Mouse (Mus musculus) layer of hippocampus, adult 18-20 months (tissue): Measurements from ENCODE around the gene Magea1. TPM values are rescaled to one million over a fixed set of nuclear protein-coding genes. Genes with fewer than 3 reads are reported as not detected.
"Not testable (repeated sequence)": the region's sequence is repeated elsewhere in the genome, so short reads cannot be mapped to it uniquely, and the experiment has no call there.

ENCODE experiments used
- DNase-seq, 2 experiments: peaks; one replicate each; pipeline ENCODE4 v3.0.0; 2022; ENCODE audit warnings: low spot score in 2 of 2
- long read RNA-seq: library from polyadenylated mRNA; stranded (forward); transcript quantifications from one replicate; pipeline ENCODE4 v2.0.0, GENCODE M21; 2021
- total RNA-seq, 2 experiments: library from RNA; stranded (reverse); gene quantifications; 2 replicates each; pipeline ENCODE4 v1.2.3; 2021

Gene Magea1
- total RNA-seq, result not detected
- long read RNA-seq, result 0 reads

GRCm38 (mm10) chrX:155089693-155090092 lies at the start of gene Magea1:
Gene Magea1 (minus strand): TSS chrX:155089793.
- not testable (repeated sequence) for DNase-seq

- DNase-seq, result not testable (repeated sequence)
Observed at GRCm38 (mm10) chrX:155128312-155128711, 38.7 kb upstream of the Magea1 start, which contains the start of gene Cldn34b2. Gene Cldn34b2 (minus strand): TSS chrX:155128412.

GRCm38 (mm10) chrX:155098024-155098423 lies 8.4 kb upstream of the Magea1 start:
- DNase-seq, result peak in 1 of 2 experiments; percentile 32

DNA sequence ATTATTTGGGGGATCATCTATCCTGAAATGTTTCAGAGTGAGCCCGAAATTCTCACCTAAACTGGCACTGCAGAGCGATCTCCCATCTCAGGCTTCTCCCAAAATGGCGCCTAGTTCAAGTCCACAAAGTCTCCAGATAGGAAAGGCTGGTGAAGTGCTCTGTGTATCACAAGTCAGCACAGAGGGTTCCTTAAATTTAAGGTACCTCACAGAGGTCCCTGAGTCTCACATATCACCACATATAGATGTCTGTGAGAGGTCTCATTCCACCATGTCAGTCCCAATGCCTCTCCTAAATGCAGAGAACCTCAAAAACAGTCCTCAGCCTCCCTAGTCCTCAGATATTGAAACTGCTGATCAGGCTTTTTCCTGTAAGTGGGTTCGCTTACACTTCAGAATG lies 4.0 kb upstream of the Magea1 start, which contains the start of gene Magea2:
TSS of gene Magea2 (minus strand) at position 101 of the 400 bp plus-strand sequence.
- DNase-seq, result not testable (repeated sequence)

DNA sequence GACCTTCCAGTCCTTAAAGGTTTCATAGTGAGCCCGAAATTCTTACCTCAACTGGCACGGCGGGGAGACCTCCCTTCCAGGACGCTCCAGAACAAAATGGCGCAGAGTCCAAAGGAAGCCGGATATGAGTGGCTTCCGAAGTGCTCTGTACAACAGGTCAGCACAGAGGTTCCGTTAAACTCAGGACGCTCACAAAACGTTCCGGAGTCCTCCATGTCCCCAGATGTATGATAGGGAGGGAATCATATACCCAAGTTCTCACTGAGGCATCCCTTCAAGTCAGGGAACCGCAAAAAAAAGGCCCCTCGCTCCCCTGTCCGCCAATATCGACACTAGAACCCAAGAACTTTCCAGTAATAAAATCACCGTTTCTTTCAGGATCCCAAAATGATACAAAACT lies 26.5 kb downstream of the Magea1 start, which contains the start of gene Magea5:
TSS of gene Magea5 (minus strand) at position 101 of the 400 bp plus-strand sequence.
- DNase-seq, result not testable (repeated sequence)

Other genes starting within 250 kb of the Magea1 start
- not detected for gene Cldn34b1, start 199.5 kb downstream of the Magea1 start, total RNA-seq
- not detected for gene Magea6, start 153.8 kb downstream of the Magea1 start, total RNA-seq
- not detected for gene Magea3, start 140.3 kb downstream of the Magea1 start, total RNA-seq
- not detected for gene Magea8, start 93.9 kb downstream of the Magea1 start, total RNA-seq
- not detected for gene Magea5, start 26.6 kb downstream of the Magea1 start, total RNA-seq
- gene Magea2, start 3.9 kb upstream of the Magea1 start, total RNA-seq, result not detected
- gene Cldn34b2, start 38.6 kb upstream of the Magea1 start, total RNA-seq, result not detected
- gene Sat1, start 126.7 kb upstream of the Magea1 start, total RNA-seq, result 10 to 100 TPM; 73.8 to 80.7 TPM
- gene Acot9, start 172.7 kb upstream of the Magea1 start, total RNA-seq, result 10 to 100 TPM; 18.0 to 20.3 TPM